Mouse (Mus musculus): Measurements from ENCODE around the gene Nup43. TPM values are rescaled to one million over a fixed set of nuclear protein-coding genes. Genes with fewer than 3 reads are reported as not detected.

Gene Nup43
- total RNA-seq, 2 experiments from 2014 or later: 5.3 to 5.4 TPM

DNA sequence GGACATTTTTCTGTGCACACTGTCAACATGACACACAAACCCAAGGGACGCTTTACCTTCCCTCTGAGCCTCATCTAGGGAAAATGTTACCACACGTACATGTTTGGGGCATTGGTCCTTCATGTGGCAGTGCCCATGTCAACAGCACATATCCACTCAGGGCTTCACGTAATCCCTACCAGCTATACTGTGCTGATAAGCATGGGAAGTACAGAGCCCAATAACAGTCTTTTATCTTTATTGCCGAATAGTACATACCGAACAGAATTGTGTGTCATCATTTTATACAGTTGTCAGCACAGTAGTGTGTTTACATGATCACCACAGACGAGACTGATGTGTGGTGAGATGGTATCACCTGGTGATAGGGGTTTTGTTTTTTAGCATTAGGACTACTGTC, 19.6 kb downstream of the Nup43 start:
- DNase-seq: no peak

DNA sequence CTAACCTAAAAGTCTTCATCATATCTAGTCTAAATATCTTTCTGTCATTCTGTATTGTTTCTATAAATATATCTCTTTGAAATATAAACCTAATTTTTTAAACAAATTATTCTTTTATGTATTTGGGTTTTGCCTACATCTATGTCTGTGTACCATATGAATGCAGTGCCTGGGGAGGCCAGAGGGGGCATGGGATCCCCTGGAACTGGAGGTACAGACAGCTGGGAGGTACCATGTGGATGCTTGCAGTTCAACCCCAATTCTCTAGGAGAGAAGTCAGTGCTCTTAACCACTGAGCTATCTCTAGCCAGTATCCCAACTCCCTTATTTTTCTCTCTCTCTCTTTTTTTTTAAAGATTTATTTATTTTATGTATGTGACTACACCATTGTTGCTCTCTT, 28.0 kb downstream of the Nup43 start:
- no peak for DNase-seq

DNA sequence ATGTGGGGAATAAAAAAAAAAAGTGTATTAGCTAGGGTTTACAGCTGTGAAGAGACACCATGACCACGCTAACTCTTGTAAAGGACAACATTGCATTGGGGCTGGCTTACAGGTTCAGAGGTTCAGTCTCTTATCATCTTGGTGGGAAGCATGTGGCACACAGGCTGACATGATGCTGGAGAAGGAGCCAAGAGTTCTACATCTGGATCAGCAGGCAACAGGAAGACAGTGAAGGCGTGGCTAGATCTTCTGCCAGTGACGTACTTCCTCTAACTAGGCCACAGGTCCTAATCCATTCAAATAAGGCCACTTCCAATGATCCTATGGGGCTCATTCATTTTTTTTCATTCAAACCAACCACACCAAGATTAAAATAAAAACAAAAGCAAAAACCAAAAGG, 32.8 kb downstream of the Nup43 start:
- DNase-seq: no peak

DNA sequence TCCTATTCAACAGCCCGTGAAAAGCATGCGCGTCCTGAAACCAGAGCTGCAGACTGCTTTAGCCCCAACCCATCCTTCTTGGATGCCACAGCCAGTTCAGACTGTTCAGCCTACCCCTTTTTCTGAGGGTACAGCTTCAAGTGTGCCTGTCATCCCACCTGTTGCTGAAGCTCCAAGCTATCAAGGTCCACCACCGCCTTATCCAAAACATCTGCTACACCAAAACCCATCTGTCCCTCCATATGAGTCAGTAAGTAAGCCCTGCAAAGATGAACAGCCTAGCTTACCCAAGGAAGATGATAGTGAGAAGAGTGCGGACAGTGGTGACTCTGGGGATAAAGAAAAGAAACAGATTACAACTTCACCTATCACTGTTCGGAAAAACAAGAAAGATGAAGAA, 35.3 kb downstream of the Nup43 start:
- peak in 1 of 2 experiments; percentile 28 for DNase-seq

DNA sequence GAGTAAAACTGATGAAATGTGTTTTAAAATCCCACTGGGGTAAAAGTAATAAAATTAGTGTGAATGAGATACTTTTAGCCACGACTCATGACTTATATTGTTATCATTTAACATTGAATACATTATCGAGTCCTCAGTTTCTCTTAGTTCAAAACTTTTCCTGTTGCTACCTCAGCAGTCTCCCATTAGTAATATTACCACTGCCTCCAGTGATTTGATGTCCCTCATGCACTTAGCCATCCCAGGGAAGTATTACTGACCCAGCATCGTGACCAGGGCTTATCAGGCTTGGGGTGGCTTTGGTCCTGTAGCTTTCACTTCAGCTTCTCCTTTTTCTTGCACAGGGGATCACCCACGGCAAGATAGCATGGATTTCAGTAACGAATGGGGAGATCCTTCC, 42.8 kb downstream of the Nup43 start:
- DNase-seq: no peak

DNA sequence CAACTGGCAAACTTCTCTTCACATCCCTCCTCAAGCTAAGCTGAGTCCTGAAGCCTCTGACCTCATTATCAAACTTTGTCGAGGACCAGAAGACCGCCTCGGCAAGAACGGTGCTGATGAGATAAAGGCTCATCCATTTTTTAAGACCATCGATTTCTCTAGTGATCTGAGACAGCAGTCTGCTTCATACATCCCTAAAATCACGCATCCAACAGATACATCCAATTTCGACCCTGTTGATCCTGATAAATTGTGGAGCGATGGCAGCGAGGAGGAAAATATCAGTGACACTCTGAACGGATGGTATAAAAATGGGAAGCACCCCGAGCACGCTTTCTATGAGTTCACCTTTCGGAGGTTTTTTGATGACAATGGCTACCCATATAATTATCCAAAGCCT, 45.2 kb downstream of the Nup43 start:
- DNase-seq: no peak

DNA sequence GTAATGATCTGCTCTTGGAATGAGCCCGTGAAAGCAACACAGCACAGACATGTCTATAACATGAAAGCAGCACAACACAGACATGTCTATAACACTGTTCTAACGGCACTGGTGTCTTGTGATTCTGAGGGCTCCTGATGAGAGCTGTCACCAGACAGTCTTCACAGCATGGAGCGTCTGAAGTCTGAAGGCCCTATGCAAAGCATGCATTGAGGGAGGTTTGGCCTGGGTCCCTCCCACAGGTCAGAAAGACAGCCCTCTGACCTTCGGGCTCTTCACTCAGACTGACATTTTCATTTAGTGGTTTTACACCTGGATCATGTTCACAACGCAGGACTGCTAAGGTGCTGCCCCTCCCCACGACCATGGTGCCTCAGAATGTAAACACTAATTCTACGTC, 47.8 kb downstream of the Nup43 start:
- DNase-seq: no peak

DNA sequence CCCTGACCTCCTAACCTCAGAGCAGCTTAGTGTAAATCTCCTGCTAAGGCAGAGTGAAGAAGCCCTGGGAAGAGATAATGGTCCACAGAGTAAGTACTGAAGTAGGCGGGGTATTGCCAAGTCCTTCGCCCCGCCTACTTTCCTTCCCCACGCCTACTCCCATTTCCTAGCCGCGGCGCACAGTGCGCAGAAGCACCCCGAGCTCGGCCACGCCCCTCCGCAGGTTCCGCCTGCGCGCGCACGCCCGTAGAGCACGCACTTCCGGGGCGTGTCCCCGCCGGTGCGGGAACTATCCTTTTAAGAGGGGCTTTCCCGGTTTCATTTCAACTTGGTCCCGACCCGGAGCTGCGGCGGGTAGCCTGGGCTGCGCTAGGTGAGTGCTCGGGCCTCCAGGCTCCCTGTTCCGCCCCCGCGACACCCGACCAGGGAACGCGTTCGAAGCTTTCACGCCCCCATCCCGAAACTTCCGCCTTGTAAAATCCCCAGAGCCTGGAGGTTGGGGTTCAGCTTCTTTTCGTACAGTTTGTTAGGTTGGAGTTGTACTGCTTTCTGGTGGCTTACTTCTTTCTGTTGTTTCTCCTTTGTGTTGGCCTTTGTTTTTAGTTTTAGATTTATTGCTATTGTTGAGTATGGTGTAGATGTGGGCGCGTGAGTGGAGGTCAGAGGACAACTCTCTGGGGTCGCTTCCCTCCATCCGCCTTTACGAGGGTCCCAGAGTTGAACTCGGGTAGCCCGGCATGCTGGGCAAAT, 58.6 kb downstream of the Nup43 start, which contains the start of gene Katna1:
TSS of gene Katna1 (plus strand) at position 250 of the 750 bp plus-strand sequence.
- peak; percentile 87 for DNase-seq

DNA sequence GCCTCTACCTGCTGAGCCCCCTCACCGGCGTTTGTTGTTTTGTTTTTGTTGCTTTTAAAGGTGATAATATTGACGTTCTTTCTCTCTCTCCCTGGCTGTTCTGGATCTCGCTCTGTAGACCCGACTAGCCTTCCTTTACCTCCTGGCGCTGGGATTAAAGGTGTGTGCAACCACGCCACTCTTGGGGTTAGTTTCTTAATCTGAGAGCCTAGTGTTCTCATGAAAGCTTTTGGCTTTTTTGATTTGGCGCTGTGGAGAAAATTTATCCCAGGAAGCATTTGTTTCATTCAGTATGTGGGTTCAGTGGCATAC, 59.2 kb downstream of the Nup43 start:
- no peak for DNase-seq

DNA sequence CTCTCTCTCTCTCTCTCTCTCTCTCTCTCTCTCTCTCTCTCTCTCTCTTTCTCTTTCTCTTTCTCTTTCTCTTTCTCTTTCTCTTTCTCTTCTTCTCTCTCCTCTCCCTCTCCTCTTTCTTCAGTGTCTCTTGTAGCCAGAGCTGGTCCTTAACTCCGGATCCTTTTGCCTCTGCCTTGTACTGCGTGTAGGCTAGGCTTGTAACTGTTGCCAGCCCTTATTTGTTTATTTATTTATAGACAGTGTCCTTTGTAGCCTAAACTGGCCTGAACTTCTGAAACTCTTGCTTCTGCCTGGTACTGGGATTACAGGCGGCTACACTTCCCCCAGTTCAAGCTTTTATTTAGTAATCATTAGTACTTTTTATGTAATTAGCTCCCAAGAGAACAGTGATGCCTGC, 59.7 kb downstream of the Nup43 start:
- DNase-seq: no peak

Other genes with a start within 250 kb of the Nup43 start
- under 1 TPM; 0.50 to 0.53 TPM for gene Ulbp1, start 193.9 kb upstream of the Nup43 start, total RNA-seq (2021)
- gene Lrp11, start 77.7 kb upstream of the Nup43 start, total RNA-seq (2021): 100 to 1,000 TPM; 195 to 210 TPM
- 100 to 1,000 TPM; 159 to 166 TPM for gene Pcmt1, start 13.6 kb downstream of the Nup43 start, total RNA-seq (2021)
- gene Lats1, start 13.7 kb downstream of the Nup43 start, total RNA-seq (2021): 10 to 100 TPM; 33.5 to 38.6 TPM
- gene Katna1, start 58.5 kb downstream of the Nup43 start, total RNA-seq (2021): 10 to 100 TPM; 15.0 to 19.1 TPM
- 10 to 100 TPM; 15.9 to 19.5 TPM for gene Ginm1, start 125.3 kb downstream of the Nup43 start, total RNA-seq (2021)
- 10 to 100 TPM; 34.9 to 37.9 TPM for gene Ppil4, start 125.4 kb downstream of the Nup43 start, total RNA-seq (2021)
- gene Zc3h12d, start 165.0 kb downstream of the Nup43 start, total RNA-seq (2021): under 1 TPM; 0.13 to 0.17 TPM